Mouse (Mus musculus): ENCODE measurements around the gene Sult4a1. TPM values are rescaled to one million over a fixed set of nuclear protein-coding genes. Genes with fewer than 3 reads are reported as not detected.

The Sult4a1 gene
- total RNA-seq (2023): not detected

GRCm38 (mm10) chr15:84105105-84105923 lies at the start of gene Sult4a1:
Gene Sult4a1 (minus strand): TSS chr15:84105754.

GRCm38 (mm10) chr15:84123075-84123474 lies 17.5 kb upstream of the Sult4a1 start, which contains the start of gene Pnpla5:
Gene Pnpla5 (minus strand): TSS chr15:84123175.

GRCm38 (mm10) chr15:84065140-84065539 lies 40.4 kb downstream of the Sult4a1 start, which contains the start of gene Efcab6:
Gene Efcab6 (minus strand): TSS chr15:84065379.

Other genes starting within 250 kb of the Sult4a1 start
- gene Efcab6, start 40.4 kb downstream of the Sult4a1 start, total RNA-seq (2023): not detected
- not detected for gene Pnpla5, start 17.4 kb upstream of the Sult4a1 start, total RNA-seq (2023)
- gene Pnpla3, start 62.1 kb upstream of the Sult4a1 start, total RNA-seq (2023): not detected
- gene Samm50, start 86.5 kb upstream of the Sult4a1 start, total RNA-seq (2023): 10 to 100 TPM; 38.5 to 40.2 TPM
- 10 to 100 TPM; 24.2 to 25.7 TPM for gene Parvb, start 126.3 kb upstream of the Sult4a1 start, total RNA-seq (2023)
- 100 to 1,000 TPM; 173 to 182 TPM for gene Parvg, start 218.3 kb upstream of the Sult4a1 start, total RNA-seq (2023)

All from neutrophil, adult 59 days (primary cell).